Mouse (Mus musculus) thymus, adult 2 months (tissue): ENCODE measurements at regions not wholly inside any gene's neighbourhood (a gene's known extent, or its start where the extent isn't known, plus 50 kb on each side); places are given as distances from the start of the nearest gene placed in this dataset.

Source experiments
- CTCF ChIP-seq: fragments of 200-500 bp; IDR thresholded peaks from 2 replicates; pipeline ENCODE4 v1.5.1; 2012; ENCODE audit warnings: mild to moderate bottlenecking, control low read depth, low read length, moderate library complexity, borderline replicate concordance; ENCODE audit not compliant: control insufficient read depth, poor library complexity, insufficient read depth; ENCODE audit errors: extremely low read depth
- POLR2A ChIP-seq: fragments of 200-500 bp; IDR thresholded peaks from 2 replicates; pipeline ENCODE4 v1.6.1; 2012; ENCODE audit warnings: mild to moderate bottlenecking, low read length, control low read depth, moderate library complexity; ENCODE audit not compliant: control insufficient read depth, poor library complexity, insufficient read depth; ENCODE audit errors: extremely low read depth

GRCm38 (mm10) chr6:51364776-51365175, 67.7 kb upstream of the Nfe2l3 start:
- TF ChIP-seq CTCF = no peak
- TF ChIP-seq POLR2A = no peak
